Mouse (Mus musculus): ENCODE data around the gene Dnajc5g. TPM values are rescaled to one million over a fixed set of nuclear protein-coding genes. Genes with fewer than 3 reads are reported as not detected.
A peak's percentile ranks its signal among the peaks of the same experiment; 100 is the strongest.

The Dnajc5g gene
- total RNA-seq, 4 experiments from 2014 or later: not detected

DNA sequence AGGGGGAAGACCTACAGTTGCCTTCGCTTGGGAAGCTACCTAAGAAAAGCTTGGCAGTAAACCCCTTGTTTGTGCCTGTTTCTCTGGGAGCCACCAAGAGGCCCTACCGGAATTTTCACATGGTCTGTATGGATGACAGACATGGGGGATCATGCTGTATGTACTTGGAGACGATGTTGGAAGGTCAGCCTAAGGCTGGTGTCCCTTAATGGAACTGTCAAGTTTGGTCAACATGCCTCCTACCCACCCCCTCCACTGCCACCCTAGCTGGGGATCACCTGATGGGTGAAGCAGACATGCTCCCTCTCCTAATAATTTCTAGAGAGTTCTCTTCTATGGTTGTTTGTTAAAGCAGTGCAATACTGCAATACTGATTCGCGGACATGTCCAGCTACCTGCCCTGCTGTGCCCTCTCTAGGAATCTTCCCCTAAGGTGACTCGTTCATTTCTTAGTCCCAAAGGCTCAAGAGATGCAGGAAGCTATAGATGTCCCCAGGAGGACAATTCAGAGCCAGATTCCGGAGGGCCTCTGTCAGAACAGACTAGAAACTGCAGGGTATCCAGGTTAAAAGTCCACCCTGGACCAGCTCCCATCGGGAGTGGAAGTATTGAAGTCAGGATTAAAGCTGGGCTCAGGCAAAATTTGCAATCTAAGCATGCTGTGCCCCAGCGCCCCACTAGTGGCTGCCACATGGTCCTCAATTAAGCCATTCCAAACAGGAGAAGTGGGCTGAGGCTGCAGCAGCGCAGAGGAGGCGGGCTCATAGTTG, 10.2 kb upstream of the Dnajc5g start:
- DNase-seq (ENCODE audit: low spot score in 2 of 2): no peak

DNA sequence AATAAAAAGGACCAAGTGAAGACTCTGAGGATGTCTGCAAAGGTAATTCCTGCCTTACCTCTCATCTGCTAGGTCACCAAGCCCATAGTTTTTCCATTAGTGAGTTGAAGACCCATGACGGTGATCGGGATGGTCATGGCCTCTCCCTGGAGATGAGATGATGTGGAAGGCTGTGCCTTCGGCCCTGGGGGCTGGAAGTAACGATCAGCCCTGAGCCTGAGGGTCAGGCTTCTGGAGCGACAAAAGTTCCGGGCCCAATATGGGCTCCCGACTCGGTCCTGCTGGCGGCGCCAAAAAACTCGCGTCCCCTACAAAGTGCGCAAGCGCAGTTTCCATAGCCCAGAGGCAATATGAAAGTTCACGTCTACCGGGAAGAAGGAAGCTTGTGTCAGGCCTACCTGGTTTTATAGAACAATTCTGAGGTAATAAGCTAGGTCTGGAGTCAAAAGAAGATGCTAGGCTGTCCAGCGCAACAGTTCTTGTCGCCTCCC, 2.0 kb downstream of the Dnajc5g start, which contains the start of gene Slc30a3:
TSS of gene Slc30a3 (minus strand) at position 238 of the 491 bp plus-strand sequence.
- DNase-seq (ENCODE audit: low spot score in 2 of 2): no peak

DNA sequence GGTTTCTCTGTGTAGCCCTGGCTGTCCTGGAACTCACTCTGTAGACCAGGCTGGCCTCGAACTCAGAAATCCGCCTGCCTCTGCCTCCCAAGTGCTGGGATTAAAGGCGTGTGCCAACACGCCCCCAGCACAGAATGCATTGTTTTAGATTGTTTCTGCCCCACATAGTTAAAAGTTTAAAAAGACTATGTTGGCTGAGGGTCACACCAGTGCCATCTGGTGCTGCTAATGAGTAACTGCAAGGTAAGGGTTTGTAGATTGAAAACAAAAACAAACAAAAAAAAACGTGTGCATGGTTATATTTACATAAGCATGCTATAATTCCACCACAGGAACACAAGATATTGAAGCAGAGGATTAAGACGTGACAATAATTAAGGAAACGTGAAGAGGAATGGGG, 4.7 kb downstream of the Dnajc5g start:
- DNase-seq (ENCODE audit: low spot score in 2 of 2): no peak

DNA sequence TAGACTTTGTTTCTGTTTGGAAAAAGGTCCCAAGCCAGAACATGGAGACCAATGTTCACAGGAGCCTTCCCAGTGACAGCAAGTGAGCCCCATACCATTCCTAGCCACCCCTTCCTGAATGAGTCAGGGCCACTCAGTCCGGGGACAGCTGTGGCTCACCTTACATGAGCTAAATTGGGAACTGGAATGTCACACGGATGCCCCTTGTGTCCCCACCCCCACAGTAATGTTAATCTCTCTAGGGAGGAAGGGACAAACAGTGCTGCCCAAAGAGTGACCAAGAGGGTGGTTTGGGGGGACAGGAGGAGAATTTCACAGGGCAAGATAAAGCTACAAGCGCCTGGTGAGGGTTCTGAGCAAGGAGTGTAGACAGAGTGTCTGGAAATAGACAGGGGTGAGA, 10.3 kb downstream of the Dnajc5g start, which contains the start of gene Trim54:
TSS of gene Trim54 (plus strand) at position 359 of the 400 bp plus-strand sequence.
- DNase-seq (ENCODE audit: low spot score in 2 of 2): peak; percentile 60 to 69

DNA sequence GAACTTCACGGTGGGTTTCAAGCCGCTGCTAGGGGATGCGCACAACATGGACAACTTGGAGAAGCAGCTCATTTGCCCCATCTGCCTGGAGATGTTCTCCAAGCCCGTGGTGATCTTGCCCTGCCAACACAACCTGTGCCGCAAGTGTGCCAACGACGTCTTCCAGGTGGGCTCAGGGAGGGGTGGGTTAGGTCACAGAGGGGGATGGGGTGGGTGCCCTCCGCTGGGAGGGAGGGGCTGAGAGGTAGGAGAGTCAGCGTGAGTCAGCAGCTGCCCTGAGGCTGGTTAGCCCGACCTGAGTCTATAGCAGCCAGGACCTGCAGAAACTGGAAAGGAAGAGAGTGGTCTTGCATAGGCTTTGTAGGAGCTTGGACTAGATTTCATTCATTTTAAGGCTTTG, 10.8 kb downstream of the Dnajc5g start:
- peak in 1 of 2 experiments; percentile 15 for DNase-seq (ENCODE audit: low spot score in 2 of 2)

DNA sequence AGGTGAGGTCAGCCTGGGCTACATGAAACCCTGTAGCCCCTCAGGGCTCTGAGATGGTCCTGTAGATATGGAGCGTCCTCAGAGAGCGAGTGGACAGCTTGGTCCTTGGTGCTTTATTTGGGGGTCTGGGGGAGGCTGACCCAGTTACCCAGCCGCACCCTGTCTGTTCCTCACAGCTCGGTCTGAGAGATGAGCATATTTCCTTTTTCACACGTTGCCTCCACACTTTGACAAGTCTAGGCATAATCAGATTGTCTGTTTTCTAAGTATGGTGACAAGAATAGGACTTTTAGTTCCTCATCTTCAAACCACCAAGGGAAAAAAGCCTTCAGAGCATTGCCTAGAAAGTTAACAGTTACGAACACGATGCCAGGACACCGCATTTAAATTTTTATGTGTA, 15.0 kb downstream of the Dnajc5g start:
- DNase-seq (ENCODE audit: low spot score in 2 of 2): no peak

DNA sequence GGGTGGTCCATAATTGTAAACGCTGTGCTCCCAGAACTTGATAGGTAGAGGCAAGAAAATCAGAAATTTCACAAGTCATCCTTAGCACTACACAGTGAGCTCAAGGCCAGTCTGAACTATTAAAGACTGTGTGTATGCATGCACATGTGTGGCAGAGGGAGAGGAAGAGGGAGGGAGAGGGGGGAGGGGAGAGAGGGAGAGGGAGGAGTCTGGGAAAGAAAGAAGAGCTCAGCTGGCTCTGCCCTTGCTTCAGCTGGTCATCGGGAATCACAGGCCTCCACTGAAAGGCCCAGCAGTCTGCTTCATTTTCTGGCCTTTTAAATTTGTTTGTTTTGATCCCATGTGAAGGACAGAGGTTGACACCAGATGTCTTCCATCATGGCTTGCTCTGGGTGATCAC, 17.4 kb downstream of the Dnajc5g start:
- no peak for DNase-seq (ENCODE audit: low spot score in 2 of 2)

DNA sequence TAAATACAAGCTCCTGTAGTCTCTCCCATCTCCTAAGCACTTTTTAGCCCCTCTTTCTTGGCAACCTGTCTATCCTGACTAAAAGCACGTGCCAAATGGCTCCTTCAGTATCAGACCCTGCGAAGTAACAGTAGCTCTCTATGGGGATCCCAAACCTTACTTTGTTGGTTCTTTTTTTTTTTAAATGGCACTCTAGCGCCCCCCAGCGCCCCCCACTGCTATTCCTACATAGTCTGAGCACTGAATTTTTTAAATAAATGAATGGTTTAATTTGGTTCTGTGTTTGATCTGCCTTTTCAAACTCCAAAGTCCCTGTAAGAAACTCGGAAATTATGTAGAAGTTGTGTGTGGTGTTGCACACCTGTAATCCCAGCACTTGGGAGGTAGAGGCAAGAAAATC, 20.0 kb downstream of the Dnajc5g start:
- no peak for DNase-seq (ENCODE audit: low spot score in 2 of 2)

DNA sequence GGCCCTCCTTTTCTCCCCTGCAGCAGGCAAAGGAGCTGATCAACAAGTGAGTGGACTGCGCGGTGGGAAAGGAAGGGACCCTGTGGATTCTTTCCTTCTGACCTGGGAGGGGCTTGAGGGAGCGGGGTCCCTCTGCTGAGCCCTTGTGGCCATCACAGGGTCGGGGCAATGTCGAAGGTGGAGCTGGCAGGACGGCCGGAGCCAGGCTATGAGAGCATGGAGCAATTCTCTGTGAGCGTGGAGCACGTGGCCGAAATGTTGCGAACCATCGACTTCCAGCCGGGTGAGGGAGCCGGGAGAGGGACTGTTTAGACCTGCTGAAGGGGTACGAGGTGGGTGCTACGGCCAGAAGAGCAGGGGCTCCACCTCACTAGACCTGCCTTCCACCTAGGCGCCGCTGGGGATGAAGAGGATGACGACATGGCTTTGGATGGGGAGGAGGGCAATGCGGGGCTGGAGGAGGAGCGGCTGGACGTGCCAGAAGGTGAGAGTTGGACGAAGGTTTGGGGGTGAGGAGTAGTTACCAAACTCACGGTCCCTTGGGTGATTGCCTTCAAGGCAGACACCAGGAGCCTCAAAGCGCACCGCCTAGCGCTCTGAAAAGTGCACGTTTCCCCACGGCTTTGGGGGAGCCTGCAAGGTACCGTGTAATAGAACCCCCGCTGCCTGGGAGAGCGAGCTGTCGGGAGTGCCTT, 30.8 kb downstream of the Dnajc5g start:
- DNase-seq (ENCODE audit: low spot score in 2 of 2): no peak

DNA sequence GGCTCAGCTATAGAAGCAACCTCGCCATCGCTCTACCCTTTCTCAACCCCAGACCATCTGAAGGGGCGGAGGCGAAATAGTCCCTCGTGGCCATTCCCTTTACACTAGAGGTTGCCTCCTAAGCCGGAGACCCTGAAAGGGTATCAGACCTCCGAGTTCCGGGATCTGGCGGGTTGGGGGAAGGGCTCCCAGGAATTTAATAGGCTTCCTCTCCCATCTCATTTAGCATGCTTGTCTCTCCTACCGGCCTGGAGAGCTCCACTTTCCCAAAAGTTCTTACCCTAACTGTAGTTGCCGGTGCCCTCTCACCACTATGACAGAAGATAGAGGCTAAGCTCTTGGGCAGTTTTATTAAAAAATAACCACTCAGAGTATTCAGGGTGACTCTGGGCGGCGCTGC, 31.6 kb downstream of the Dnajc5g start:
- no peak for DNase-seq (ENCODE audit: low spot score in 2 of 2)

DNA sequence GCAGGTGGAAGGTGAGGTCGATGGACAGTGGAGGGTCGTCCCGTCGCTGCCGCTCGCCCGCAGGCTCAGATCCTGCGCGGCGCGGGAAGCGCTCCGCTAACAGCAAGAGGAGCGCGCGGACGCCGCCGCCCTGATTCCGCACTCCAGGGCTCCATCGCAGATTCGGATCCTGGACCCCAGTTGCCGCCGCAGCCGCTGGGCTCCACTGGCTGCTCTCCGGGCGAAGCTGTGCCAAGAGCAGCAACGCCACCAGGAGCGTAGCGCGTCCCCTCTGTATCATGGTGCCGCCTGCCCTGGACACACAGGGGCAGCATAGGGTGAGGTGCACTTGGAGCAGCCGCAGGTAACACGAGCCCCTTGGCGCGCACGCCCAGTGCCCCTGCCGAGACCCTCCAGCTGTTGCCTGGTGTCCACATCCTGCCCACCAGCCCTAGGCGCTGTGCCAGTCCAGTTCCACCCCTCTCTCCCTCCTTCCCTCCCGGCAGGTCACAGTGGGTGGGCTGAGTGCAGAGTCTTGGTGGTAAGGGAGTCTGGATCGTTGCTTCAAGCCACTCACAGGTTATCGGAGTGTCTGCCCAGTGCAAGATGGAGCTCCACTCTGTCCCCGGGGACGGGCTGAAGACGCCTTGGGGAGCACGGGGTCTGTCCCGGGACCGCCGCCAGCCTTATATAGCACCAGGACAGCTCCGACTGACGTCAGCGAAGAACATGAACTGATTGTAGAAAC, 32.3 kb downstream of the Dnajc5g start, which contains the start of gene Ucn:
TSS of gene Ucn (minus strand) at position 589 of the 727 bp plus-strand sequence.
- DNase-seq (ENCODE audit: low spot score in 2 of 2): no peak

DNA sequence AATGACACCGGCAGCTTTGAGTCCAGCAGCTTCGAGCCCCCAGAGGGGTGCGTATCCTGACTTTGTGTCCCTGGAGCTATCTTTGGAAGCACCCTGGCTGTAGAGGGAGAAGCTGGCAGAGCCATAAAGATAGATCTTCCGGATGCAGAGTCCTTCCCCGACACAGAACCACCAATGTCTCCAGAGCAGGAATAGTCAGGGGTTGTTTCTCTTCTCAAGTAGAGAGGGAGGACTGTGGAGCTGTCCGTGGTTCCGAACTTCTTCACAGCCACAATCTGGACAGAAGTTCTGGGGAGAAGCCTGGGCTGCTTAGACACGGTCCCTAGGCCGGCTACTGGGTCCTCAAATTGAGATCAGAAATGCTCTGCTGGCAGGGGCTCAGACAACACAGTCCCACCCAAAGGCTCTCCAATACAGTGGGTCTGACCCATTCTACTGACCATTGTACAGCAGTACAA, 32.9 kb downstream of the Dnajc5g start:
- no peak for DNase-seq (ENCODE audit: low spot score in 2 of 2)

DNA sequence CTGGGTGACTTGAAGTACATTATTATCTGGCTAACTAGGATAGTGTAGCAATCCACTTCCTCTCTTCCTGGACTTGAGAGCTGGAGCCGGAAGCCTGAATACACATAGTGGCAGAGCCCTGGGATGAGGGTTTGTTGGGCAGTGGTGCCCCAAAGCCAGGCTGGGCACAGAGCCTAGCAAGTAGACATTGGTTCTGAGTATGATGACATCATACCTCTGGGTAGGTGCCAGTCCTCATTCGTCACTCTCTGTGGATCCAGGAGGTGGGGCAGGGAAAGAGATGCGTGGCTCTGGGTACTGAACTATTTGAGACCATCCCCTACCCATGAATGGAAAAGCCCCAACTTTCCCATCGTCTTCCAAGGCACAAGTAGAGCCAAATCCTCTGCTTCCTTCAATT, 43.7 kb downstream of the Dnajc5g start:
- DNase-seq (ENCODE audit: low spot score in 2 of 2): no peak

DNA sequence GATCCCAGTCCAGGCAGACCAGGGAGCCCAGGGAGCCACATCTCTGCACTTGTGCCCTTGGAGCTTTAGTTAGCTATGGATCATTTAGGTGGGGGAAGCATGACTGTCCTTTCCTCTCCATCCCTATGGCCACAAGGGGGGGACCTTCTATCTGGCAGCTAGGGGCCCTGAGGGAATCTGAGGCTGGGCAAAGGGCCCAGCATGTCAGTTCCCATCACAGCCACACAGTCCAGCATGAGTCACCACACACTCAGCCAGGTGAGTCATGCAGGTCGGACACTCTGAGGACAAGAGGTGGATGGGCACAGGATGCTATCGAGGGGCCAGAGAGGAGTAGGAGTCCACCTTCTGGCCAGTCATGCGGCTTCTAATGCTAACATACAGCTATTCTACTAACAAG, 45.7 kb downstream of the Dnajc5g start:
- peak in 1 of 2 experiments; percentile 27 for DNase-seq (ENCODE audit: low spot score in 2 of 2)

DNA sequence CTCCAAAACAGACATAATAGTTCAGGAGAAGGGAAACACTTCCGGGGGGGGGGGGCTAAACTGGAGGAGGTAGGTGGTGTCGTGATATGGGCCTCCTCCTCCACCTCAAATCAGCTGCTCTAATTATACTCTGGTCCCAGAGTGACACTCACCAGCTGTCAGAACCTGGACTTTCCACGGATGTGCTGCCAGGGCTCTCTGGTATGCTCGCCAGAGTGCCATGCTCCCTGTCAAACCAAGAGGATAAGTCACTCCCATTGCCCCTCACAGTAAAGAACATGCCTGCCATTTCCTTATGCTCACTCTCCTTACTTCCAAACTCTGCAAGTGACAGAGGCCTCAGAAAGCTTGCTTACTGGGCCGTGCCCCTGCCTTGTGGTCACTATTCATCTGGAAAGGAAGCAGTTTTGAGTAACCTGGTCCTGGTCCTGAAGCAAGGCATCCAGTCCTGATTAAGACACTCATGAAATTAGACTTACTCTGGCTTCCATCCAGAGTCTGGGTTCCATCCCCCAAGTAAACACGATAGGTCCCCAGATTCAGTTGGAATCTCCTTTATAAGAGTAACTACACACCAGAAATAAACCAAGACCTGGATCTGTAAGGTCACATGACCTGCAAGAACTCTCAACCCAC, 47.5 kb downstream of the Dnajc5g start:
- DNase-seq (ENCODE audit: low spot score in 2 of 2): peak in 1 of 2 experiments; percentile 49

DNA sequence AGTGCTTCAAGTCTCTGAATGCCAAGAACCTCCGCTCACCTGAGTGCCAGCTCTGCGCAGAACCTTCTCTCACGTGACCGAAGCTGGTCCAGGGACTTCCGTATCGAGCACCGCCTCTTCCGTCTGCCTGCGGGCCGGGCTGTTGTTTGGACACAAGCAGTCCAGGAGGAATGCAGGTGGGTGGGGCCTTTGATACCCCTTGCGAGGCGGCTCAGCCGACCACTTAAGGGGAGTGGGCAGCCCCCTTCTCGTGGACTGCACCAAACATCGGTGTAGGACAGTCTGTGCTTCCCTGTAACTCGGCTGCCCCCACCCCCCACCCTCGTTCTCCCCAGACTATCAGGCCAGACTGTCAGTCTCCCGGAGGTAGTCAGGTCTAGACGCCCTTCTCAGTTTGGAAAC, 48.1 kb downstream of the Dnajc5g start, which contains the start of gene Mpv17:
TSS of gene Mpv17 (minus strand) at position 100 of the 402 bp plus-strand sequence.
- peak; percentile 65 to 81 for DNase-seq (ENCODE audit: low spot score in 2 of 2)

Other genes starting within 250 kb of the Dnajc5g start
- gene Tmem214, start 238.3 kb upstream of the Dnajc5g start, total RNA-seq (2022): 10 to 100 TPM; 26.5 to 32.4 (median 29.7) TPM
- 1 to 10 TPM; 2.7 to 5.6 (median 3.2) TPM for gene Agbl5, start 217.6 kb upstream of the Dnajc5g start, total RNA-seq (2022)
- 100 to 1,000 TPM in 2 of 4 experiments, 10 to 100 TPM in 2; 96.6 to 117 (median 105) TPM for gene Ost4, start 198.5 kb upstream of the Dnajc5g start, total RNA-seq (2022)
- 1 to 10 TPM; 1.7 to 3.0 (median 2.8) TPM for gene Emilin1, start 192.9 kb upstream of the Dnajc5g start, total RNA-seq (2022)
- gene Khk, start 184.9 kb upstream of the Dnajc5g start, total RNA-seq (2022): 10 to 100 TPM; 35.7 to 40.5 (median 38.2) TPM
- gene Cgref1, start 160.7 kb upstream of the Dnajc5g start, total RNA-seq (2022): 1 to 10 TPM; 2.2 to 4.9 (median 3.3) TPM
- gene Preb, start 145.9 kb upstream of the Dnajc5g start, total RNA-seq (2022): 10 to 100 TPM; 70.1 to 75.2 (median 74.2) TPM
- under 1 TPM; 0.07 to 0.24 (median 0.15) TPM for gene Tcf23, start 137.6 kb upstream of the Dnajc5g start, total RNA-seq (2022)
- gene Atraid, start 58.0 kb upstream of the Dnajc5g start, total RNA-seq (2022): 10 to 100 TPM; 41.9 to 51.2 (median 47.9) TPM
- 1 to 10 TPM; 6.1 to 7.9 (median 6.7) TPM for gene Slc5a6, start 57.4 kb upstream of the Dnajc5g start, total RNA-seq (2022)
- gene Cad, start 51.5 kb upstream of the Dnajc5g start, total RNA-seq (2022): 10 to 100 TPM; 25.5 to 30.8 (median 27.9) TPM
- gene Slc30a3, start 2.0 kb downstream of the Dnajc5g start, total RNA-seq (2022): under 1 TPM in 2 of 4 experiments, not detected in 2; 0.18 to 0.24 TPM
- gene Trim54, start 10.4 kb downstream of the Dnajc5g start, total RNA-seq (2022): 100 to 1,000 TPM; 420 to 527 (median 441) TPM
- not detected for gene Ucn, start 32.5 kb downstream of the Dnajc5g start, total RNA-seq (2022)
- 10 to 100 TPM; 19.2 to 26.8 (median 22.7) TPM for gene Mpv17, start 48.0 kb downstream of the Dnajc5g start, total RNA-seq (2022)
- gene Gm29609, start 73.6 kb downstream of the Dnajc5g start, total RNA-seq (2022): under 1 TPM; 0.15 to 0.56 (median 0.29) TPM
- gene Gtf3c2, start 73.9 kb downstream of the Dnajc5g start, total RNA-seq (2022): 10 to 100 TPM; 20.5 to 28.0 (median 23.2) TPM
- gene Snx17, start 86.9 kb downstream of the Dnajc5g start, total RNA-seq (2022): 10 to 100 TPM; 31.3 to 35.8 (median 31.7) TPM
- gene Eif2b4, start 87.1 kb downstream of the Dnajc5g start, total RNA-seq (2022): 10 to 100 TPM; 42.1 to 68.2 (median 50.8) TPM
- 10 to 100 TPM in 1 of 4 experiments, 1 to 10 TPM in 3; 6.5 to 12.3 (median 8.5) TPM for gene Zfp513, start 96.0 kb downstream of the Dnajc5g start, total RNA-seq (2022)
- gene Ppm1g, start 114.4 kb downstream of the Dnajc5g start, total RNA-seq (2022): 10 to 100 TPM; 38.2 to 49.9 (median 45.2) TPM
- 10 to 100 TPM; 43.9 to 54.8 (median 51.2) TPM for gene Nrbp1, start 134.6 kb downstream of the Dnajc5g start, total RNA-seq (2022)
- not detected for gene Gm9970, start 134.9 kb downstream of the Dnajc5g start, total RNA-seq (2022)
- 1 to 10 TPM in 3 of 4 experiments, under 1 TPM in 1; 0.68 to 1.4 (median 1.2) TPM for gene Krtcap3, start 145.4 kb downstream of the Dnajc5g start, total RNA-seq (2022)
- gene Ift172, start 184.8 kb downstream of the Dnajc5g start, total RNA-seq (2022): 10 to 100 TPM; 24.6 to 32.9 (median 28.6) TPM
- 1 to 10 TPM; 1.1 to 2.0 (median 1.2) TPM for gene Fndc4, start 189.8 kb downstream of the Dnajc5g start, total RNA-seq (2022)
- not detected for gene Gckr, start 191.2 kb downstream of the Dnajc5g start, total RNA-seq (2022)

Data from gastrocnemius, adult 8-10 months (tissue).